Mouse (Mus musculus) pancreas, adult 10 weeks (tissue): ENCODE measurements around the gene Olfr338. TPM values are rescaled to one million over a fixed set of nuclear protein-coding genes. Genes with fewer than 3 reads are reported as not detected.

ENCODE experiments used
- polyA plus RNA-seq: library from polyadenylated mRNA; stranded (reverse); fragments of 350-450 nt; fragmentation: Illumina TruSeq; extraction: RNeasy Lipid Tissue Mini Kit (QIAGEN cat#74804); gene quantifications from one replicate; pipeline ENCODE4 v1.2.3, GENCODE M21; 2015; ENCODE audit warnings: low read depth, low replicate concordance; ENCODE audit not compliant: insufficient read depth

Olfr338 gene
- not detected for polyA plus RNA-seq

DNA sequence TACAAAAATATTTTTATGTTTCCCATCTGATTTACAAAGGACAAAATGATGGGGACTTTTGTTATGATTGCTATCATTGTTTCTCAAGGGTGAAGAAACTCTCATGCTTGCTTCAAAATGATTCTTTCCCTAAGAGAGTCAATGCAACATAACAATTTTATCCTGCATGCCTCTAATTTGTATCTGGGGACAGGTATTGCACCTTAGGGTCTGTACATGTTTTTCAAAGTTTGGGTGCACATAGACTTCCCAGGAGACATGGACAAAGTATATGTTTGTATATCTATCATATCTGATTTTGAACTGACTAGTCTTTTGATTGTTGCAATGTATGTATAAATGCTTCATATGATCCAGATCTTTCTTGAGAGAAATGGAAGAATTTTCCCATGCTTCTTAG lies at the start of gene Olfr338:
Gene Olfr338 (plus strand): TSS at position 301 of the 400 bp plus-strand sequence.

DNA sequence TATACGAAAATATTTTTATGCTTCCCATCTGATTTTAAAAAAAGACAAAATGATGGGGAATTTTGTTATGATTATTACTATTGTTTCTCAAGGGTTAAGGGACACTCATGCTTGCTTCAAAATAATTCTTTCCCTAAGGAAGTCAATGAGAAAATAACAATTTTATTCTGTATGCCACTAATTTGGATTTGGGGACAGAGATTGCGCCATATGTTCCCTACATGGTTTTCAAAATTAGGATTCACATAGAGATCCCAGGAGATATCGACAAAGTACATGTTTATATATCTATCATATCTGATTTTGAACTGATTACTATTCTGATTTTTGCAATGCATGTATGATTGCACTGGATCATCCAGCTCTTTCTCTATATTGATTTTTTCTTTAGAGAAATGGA lies 45.3 kb downstream of the Olfr338 start, which contains the start of gene Olfr339:
Gene Olfr339 (plus strand): TSS at position 301 of the 400 bp plus-strand sequence.

Other genes with a start within 250 kb of the Olfr338 start
- gene Mrrf, start 237.1 kb upstream of the Olfr338 start, polyA plus RNA-seq, result 3.9 TPM
- gene Rbm18, start 236.7 kb upstream of the Olfr338 start, polyA plus RNA-seq, result 7.5 TPM
- 13.4 TPM for gene Ptgs1, start 143.1 kb upstream of the Olfr338 start, polyA plus RNA-seq
- not detected for gene Olfr339, start 45.4 kb downstream of the Olfr338 start, polyA plus RNA-seq
- gene Olfr340, start 79.1 kb downstream of the Olfr338 start, polyA plus RNA-seq, result not detected
- gene Olfr341, start 108.9 kb downstream of the Olfr338 start, polyA plus RNA-seq, result not detected
- gene Olfr342, start 151.5 kb downstream of the Olfr338 start, polyA plus RNA-seq, result not detected
- not detected for gene Olfr344, start 193.1 kb downstream of the Olfr338 start, polyA plus RNA-seq